Mouse (Mus musculus) hindbrain, embryonic 14.5 days (tissue): ENCODE data around the gene Atn1. TPM values are rescaled to one million over a fixed set of nuclear protein-coding genes. Genes with fewer than 3 reads are reported as not detected.

Source experiments
- ATAC-seq: fragments of 200-750 bp; cut with Nextera tagmentation; 2 replicates; pipeline ENCODE4 v1.8.0; 2017; ENCODE audit warnings: moderate number of reproducible peaks, mild to moderate bottlenecking, moderate TSS enrichment, moderate library complexity; ENCODE audit not compliant: low FRiP score
- DNase-seq: peaks from one replicate; pipeline ENCODE4 v3.0.0-alpha.2; 2015; ENCODE audit warnings: low spot score
- H3K27ac ChIP-seq: fragments of 300-500 bp; sonication (generic); 2 replicates; pipeline ENCODE4 v1.5.1; 2014; ENCODE audit warnings: mild to moderate bottlenecking, moderate library complexity
- H3K27me3 ChIP-seq: fragments of 300-500 bp; sonication (generic); 2 replicates; pipeline ENCODE4 v1.6.1; 2014; ENCODE audit warnings: mild to moderate bottlenecking, low read length, mixed read lengths; ENCODE audit not compliant: control insufficient read depth, insufficient read depth
- H3K36me3 ChIP-seq: fragments of 300-500 bp; sonication (generic); replicated peaks from 2 replicates; pipeline ENCODE4 v1.6.1; 2014; ENCODE audit not compliant: control insufficient read depth, insufficient read depth
- H3K4me1 ChIP-seq: fragments of 300-500 bp; sonication (generic); replicated peaks from 2 replicates; pipeline ENCODE4 v1.6.1; 2014; ENCODE audit warnings: antibody characterized with exemption, low read length, mixed read lengths; ENCODE audit not compliant: control insufficient read depth, insufficient read depth
- H3K4me2 ChIP-seq: fragments of 300-500 bp; sonication (generic); replicated peaks from 2 replicates; pipeline ENCODE4 v1.6.1; 2014; ENCODE audit warnings: mild to moderate bottlenecking, moderate library complexity
- H3K4me3 ChIP-seq: fragments of 300-500 bp; sonication (generic); replicated peaks from 2 replicates; pipeline ENCODE4 v1.5.1; 2014; ENCODE audit warnings: mild to moderate bottlenecking, low read length
- H3K9ac ChIP-seq: fragments of 300-500 bp; sonication (generic); 2 replicates; pipeline ENCODE4 v1.6.1; 2014
- H3K9me3 ChIP-seq: fragments of 300-500 bp; sonication (generic); 2 replicates; pipeline ENCODE4 v1.6.1; 2016; ENCODE audit warnings: low read length; ENCODE audit not compliant: control insufficient read depth
- WGBS: fragments of 180-500 bp; shearing (Covaris S2); extraction: QIAGEN DNeasy Blood & Tissue Kit; methylation state at CpG from one replicate; pipeline ENCODE4 v1.1.7; 2014; 5-methylcytosine and 5-hydroxymethylcytosine counted together
- polyA plus RNA-seq: library from polyadenylated mRNA; unstranded; fragments of >200 nt; fragmentation: Nextera tagmentation; extraction: Ambion mirVana; gene quantifications from 2 replicates; pipeline ENCODE4 v1.2.1, GENCODE M21; 2014

The Atn1 gene
- polyA plus RNA-seq, 1 experiment from 2014 or later = 25.9 TPM

- peaks cover 14% of the 10 kb centered on the region for H3K36me3 ChIP-seq
- H3K4me1 ChIP-seq = peaks cover 27% of the 10 kb centered on the region
- H3K9ac ChIP-seq = peak within 1 kb of the TSS; percentile 96
- no peaks in the 10 kb centered on the region for H3K27me3 ChIP-seq
- peak within 1 kb of the TSS; percentile 83 for H3K4me2 ChIP-seq
- ATAC-seq (no peak), DNase-seq (no peak)
- H3K4me3 ChIP-seq = no peak within 1 kb of the TSS
- 33% methylated on average over 15 of the region's 15 CpGs for WGBS
- H3K27ac ChIP-seq = no peak within 1 kb of the TSS
- no peaks in the 10 kb centered on the region for H3K9me3 ChIP-seq
These were observed 17.8 kb downstream of the Atn1 start, which contains the start of gene Ptpn6 for GRCm38 (mm10) chr6:124738511-124739023. TSS of gene Ptpn6 (minus strand) at chr6:124738714.

GRCm38 (mm10) chr6:124737040-124737439 is 19.3 kb downstream of the Atn1 start:
- Histone ChIP-seq H3K4me1 (peaks cover 24% of the 10 kb centered on the region), H3K9ac (no peak overlapping the region), H3K27me3 (no peaks in the 10 kb centered on the region), H3K27ac (no peak overlapping the region), H3K4me3 (no peak overlapping the region), H3K9me3 (no peaks in the 10 kb centered on the region), H3K36me3 (no peaks in the 10 kb centered on the region), H3K4me2 (no peak overlapping the region)
- ATAC-seq (no peak), DNase-seq (no peak)
- 94% methylated on average over 11 of the region's 11 CpGs for WGBS

- no peak overlapping the region for H3K4me2 ChIP-seq
- ATAC-seq (no peak), DNase-seq (no peak)
- no peak overlapping the region for H3K9ac ChIP-seq
- WGBS = 89% methylated on average over 3 of the region's 3 CpGs
- H3K4me3 ChIP-seq = no peak overlapping the region
- H3K27ac ChIP-seq = no peak overlapping the region
- no peaks in the 10 kb centered on the region for H3K36me3 ChIP-seq
- H3K4me1 ChIP-seq = peaks cover 9% of the 10 kb centered on the region
- no peaks in the 10 kb centered on the region for H3K9me3 ChIP-seq
- H3K27me3 ChIP-seq = no peaks in the 10 kb centered on the region
These were observed 21.9 kb downstream of the Atn1 start for GRCm38 (mm10) chr6:124734417-124734816.

- Histone ChIP-seq H3K9ac (no peak overlapping the region), H3K27ac (no peak overlapping the region)
- WGBS = 56% methylated on average over 19 of the region's 19 CpGs
These were observed 23.6 kb downstream of the Atn1 start for GRCm38 (mm10) chr6:124732476-124733370.

GRCm38 (mm10) chr6:124731038-124731437 is 25.3 kb downstream of the Atn1 start:
- no peak overlapping the region for H3K4me3 ChIP-seq

More at GRCm38 (mm10) chr6:124732476-124733370, 23.6 kb downstream of the Atn1 start:
- Histone ChIP-seq H3K4me1 (no peaks in the 10 kb centered on the region), H3K9me3 (no peaks in the 10 kb centered on the region), H3K4me3 (no peak overlapping the region), H3K36me3 (no peaks in the 10 kb centered on the region), H3K27me3 (no peaks in the 10 kb centered on the region), H3K4me2 (no peak overlapping the region)
- ATAC-seq (no peak), DNase-seq (no peak)

GRCm38 (mm10) chr6:124729850-124730705 is 26.2 kb downstream of the Atn1 start:
- H3K4me3 ChIP-seq = no peak overlapping the region
- H3K9ac ChIP-seq = no peak overlapping the region
- H3K4me1 ChIP-seq = no peaks in the 10 kb centered on the region
- H3K4me2 ChIP-seq = no peak overlapping the region
- no peaks in the 10 kb centered on the region for H3K27me3 ChIP-seq
- H3K9me3 ChIP-seq = no peaks in the 10 kb centered on the region
- 79% methylated on average over 8 of the region's 8 CpGs for WGBS
- no peak overlapping the region for H3K27ac ChIP-seq
- DNase-seq (no peak), ATAC-seq (no peak)
- H3K36me3 ChIP-seq = no peaks in the 10 kb centered on the region

More at GRCm38 (mm10) chr6:124731038-124731437, 25.3 kb downstream of the Atn1 start:
- H3K4me2 ChIP-seq = no peak overlapping the region
- no peak overlapping the region for H3K9ac ChIP-seq
- WGBS = 87% methylated on average over 7 of the region's 7 CpGs
- no peak for DNase-seq
- H3K4me1 ChIP-seq = no peaks in the 10 kb centered on the region
- H3K27me3 ChIP-seq = no peaks in the 10 kb centered on the region
- no peak overlapping the region for H3K27ac ChIP-seq
- no peak for ATAC-seq
- no peaks in the 10 kb centered on the region for H3K36me3 ChIP-seq
- H3K9me3 ChIP-seq = no peaks in the 10 kb centered on the region

GRCm38 (mm10) chr6:124728621-124729020 is 27.7 kb downstream of the Atn1 start:
- Histone ChIP-seq H3K4me1 (no peaks in the 10 kb centered on the region), H3K4me3 (no peak overlapping the region), H3K4me2 (no peak overlapping the region), H3K27ac (no peak overlapping the region), H3K9me3 (no peaks in the 10 kb centered on the region), H3K9ac (no peak overlapping the region), H3K36me3 (no peaks in the 10 kb centered on the region), H3K27me3 (no peaks in the 10 kb centered on the region)
- no peak for DNase-seq
- 90% methylated on average over 10 of the region's 10 CpGs for WGBS
- no peak for ATAC-seq

GRCm38 (mm10) chr6:124724472-124724871 is 31.9 kb downstream of the Atn1 start:
- no peak overlapping the region for H3K9ac ChIP-seq
- no peak overlapping the region for H3K27ac ChIP-seq
- no peaks in the 10 kb centered on the region for H3K36me3 ChIP-seq
- H3K27me3 ChIP-seq = no peaks in the 10 kb centered on the region
- no peaks in the 10 kb centered on the region for H3K9me3 ChIP-seq
- WGBS = 86% methylated on average over 10 of the region's 10 CpGs
- DNase-seq (no peak), ATAC-seq (no peak)
- no peaks in the 10 kb centered on the region for H3K4me1 ChIP-seq
- H3K4me2 ChIP-seq = no peak overlapping the region
- no peak overlapping the region for H3K4me3 ChIP-seq

GRCm38 (mm10) chr6:124723541-124723940 is 32.8 kb downstream of the Atn1 start:
- Histone ChIP-seq H3K27me3 (no peaks in the 10 kb centered on the region), H3K36me3 (no peaks in the 10 kb centered on the region), H3K9ac (no peak overlapping the region), H3K27ac (no peak overlapping the region), H3K4me1 (no peaks in the 10 kb centered on the region), H3K4me3 (no peak overlapping the region), H3K9me3 (no peaks in the 10 kb centered on the region), H3K4me2 (no peak overlapping the region)
- 83% methylated on average over 8 of the region's 8 CpGs for WGBS
- no peak for ATAC-seq
- no peak for DNase-seq
